Mouse (Mus musculus) heart, adult 9 months (tissue): Measurements from ENCODE around the gene 4931428L18Rik.
A peak's percentile ranks its signal among the peaks of the same experiment; 100 is the strongest.

Source experiments
- DNase-seq, 2 experiments: peaks; one replicate each; pipeline ENCODE4 v3.0.0; 2022; ENCODE audit warnings: low spot score in 2 of 2

Gene 4931428L18Rik

GRCm38 (mm10) chr1:31222564-31222963, at the start of gene 4931428L18Rik, which contains the start of gene Pih1d3:
4931428L18Rik (minus strand) TSS chr1:31222684.
Pih1d3 (plus strand) TSS chr1:31222838.
- DNase-seq: no peak

GRCm38 (mm10) chr1:31260218-31260923, 37.9 kb upstream of the 4931428L18Rik start:
- DNase-seq: peak in 1 of 2 experiments; percentile 11

GRCm38 (mm10) chr1:31233319-31234036, 11.0 kb upstream of the 4931428L18Rik start:
- DNase-seq: no peak

GRCm38 (mm10) chr1:31220599-31221250, 1.8 kb downstream of the 4931428L18Rik start:
- no peak for DNase-seq

- peak in 1 of 2 experiments; percentile 5 for DNase-seq
These were observed 7.7 kb downstream of the 4931428L18Rik start for GRCm38 (mm10) chr1:31214831-31215230.

GRCm38 (mm10) chr1:31210144-31210543, 12.3 kb downstream of the 4931428L18Rik start:
- peak in 1 of 2 experiments; percentile 13 for DNase-seq

GRCm38 (mm10) chr1:31205770-31206169, 16.7 kb downstream of the 4931428L18Rik start:
- no peak for DNase-seq

GRCm38 (mm10) chr1:31205346-31205745, 17.1 kb downstream of the 4931428L18Rik start:
- DNase-seq: no peak

GRCm38 (mm10) chr1:31203771-31204170, 18.7 kb downstream of the 4931428L18Rik start:
- no peak for DNase-seq

- DNase-seq: no peak
These were observed 25.5 kb downstream of the 4931428L18Rik start for GRCm38 (mm10) chr1:31196959-31197358.

- DNase-seq: no peak
These were observed 26.9 kb downstream of the 4931428L18Rik start for GRCm38 (mm10) chr1:31195633-31196032.

GRCm38 (mm10) chr1:31190237-31190866, 32.1 kb downstream of the 4931428L18Rik start:
- DNase-seq: no peak

GRCm38 (mm10) chr1:31178264-31178663, 44.2 kb downstream of the 4931428L18Rik start:
- DNase-seq: no peak

GRCm38 (mm10) chr1:31176101-31176500, 46.4 kb downstream of the 4931428L18Rik start, which contains the start of gene Lgsn:
Lgsn (plus strand) TSS chr1:31176401.
- DNase-seq: no peak

- DNase-seq: no peak
These were observed 47.1 kb downstream of the 4931428L18Rik start for GRCm38 (mm10) chr1:31175401-31175800.

GRCm38 (mm10) chr1:31165326-31166121, 57.0 kb downstream of the 4931428L18Rik start:
- no peak for DNase-seq

GRCm38 (mm10) chr1:31164527-31165189, 57.8 kb downstream of the 4931428L18Rik start:
- no peak for DNase-seq

- DNase-seq: no peak
These were observed 65.6 kb downstream of the 4931428L18Rik start for GRCm38 (mm10) chr1:31156884-31157283.

- DNase-seq: no peak
These were observed 66.3 kb downstream of the 4931428L18Rik start for GRCm38 (mm10) chr1:31156185-31156584.

- peak; percentile 21 to 58 for DNase-seq
These were observed 68.6 kb downstream of the 4931428L18Rik start for GRCm38 (mm10) chr1:31153793-31154349.
